Mouse (Mus musculus): ENCODE data around the gene Prkcg. TPM values are rescaled to one million over a fixed set of nuclear protein-coding genes. Genes with fewer than 3 reads are reported as not detected.
A peak's percentile ranks its signal among the peaks of the same experiment; 100 is the strongest.
"Not testable (repeated sequence)": the region's sequence is repeated elsewhere in the genome, so short reads cannot be mapped to it uniquely, and the experiment has no call there.

Prkcg gene
- total RNA-seq (2021) (1 to 10 TPM in 1 of 2 experiments, under 1 TPM in 1; 0.32 to 1.5 TPM), polyA plus RNA-seq (2012; rRNA removed) (1.5 and 1.6 TPM in 2 replicates)
- long read RNA-seq = 0 reads

DNA sequence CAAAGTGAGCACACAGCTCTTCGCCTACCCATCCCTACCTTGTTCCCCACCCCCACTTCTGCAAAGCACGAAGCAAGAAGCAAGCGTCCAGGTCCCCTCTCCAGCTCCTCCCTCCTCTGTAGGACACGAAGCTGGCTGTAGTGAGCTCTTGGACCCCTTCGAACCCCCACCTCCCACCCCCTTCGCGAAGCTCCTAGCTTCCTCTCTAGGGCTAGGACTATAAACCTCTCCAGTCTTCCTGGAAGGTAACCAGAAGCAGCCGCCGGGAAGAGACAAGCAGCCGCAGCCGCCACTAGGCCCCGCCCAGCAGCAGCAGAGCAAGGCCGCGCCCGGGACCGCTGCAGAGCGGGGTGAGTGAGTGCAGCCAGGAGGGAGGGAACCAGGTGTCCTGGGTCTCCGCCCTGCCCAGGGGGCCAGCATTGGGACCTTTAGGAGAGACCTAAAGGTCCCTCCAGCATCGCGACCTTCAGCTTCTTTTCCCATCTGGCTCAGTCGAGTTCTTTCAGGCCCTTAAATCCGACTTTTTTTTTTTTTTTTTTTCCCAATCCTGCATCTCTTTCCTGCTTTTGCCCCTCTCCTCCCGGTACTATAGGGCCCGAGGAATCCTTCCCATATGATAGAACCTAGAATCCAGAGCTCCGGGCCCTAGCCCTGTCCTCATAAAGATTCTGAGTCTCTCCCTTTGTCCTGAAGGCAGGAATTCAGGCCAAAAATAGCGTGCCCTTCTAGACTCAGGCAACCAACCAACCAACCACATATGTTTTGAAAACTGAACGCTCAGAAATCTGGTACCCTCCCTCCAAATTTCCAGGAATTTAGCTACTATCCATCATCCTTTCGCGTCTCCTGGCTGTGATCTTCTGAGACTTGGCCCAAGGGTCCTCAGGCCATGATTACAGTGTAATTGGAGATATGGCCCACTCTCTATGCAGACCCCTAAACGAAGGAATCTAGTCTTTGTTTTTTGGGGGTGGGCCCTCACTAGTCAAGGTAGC, at the start of gene Prkcg, which contains the start of gene Myadm:
TSS of gene Prkcg (plus strand) at position 204 of the 995 bp plus-strand sequence.
TSS of gene Myadm (plus strand) at position 105 of the 995 bp plus-strand sequence.
- peak; percentile 91 for DNase-seq

- no peak for DNase-seq
Observed at GRCm38 (mm10) chr7:3239193-3239592, 49.8 kb upstream of the Prkcg start.

DNA sequence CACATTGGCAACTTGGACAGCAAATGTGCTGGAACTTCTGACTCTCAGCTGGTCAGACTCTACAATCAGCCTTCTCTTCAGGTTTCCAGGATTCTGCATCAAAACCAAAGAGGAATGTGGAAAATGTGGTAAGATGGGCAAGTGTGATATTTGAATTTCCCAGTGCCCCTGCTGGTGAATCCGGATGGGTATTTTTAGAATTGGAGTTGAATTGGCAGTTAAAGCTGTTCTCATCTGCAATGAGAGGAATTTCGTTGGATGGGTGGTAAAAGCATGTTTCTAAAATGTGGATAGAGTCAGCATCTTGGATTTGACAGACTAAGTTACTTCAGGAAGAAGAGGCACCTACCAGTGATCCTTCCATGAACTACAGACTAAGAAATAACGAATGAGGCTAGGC, 28.3 kb upstream of the Prkcg start:
- DNase-seq = no peak

DNA sequence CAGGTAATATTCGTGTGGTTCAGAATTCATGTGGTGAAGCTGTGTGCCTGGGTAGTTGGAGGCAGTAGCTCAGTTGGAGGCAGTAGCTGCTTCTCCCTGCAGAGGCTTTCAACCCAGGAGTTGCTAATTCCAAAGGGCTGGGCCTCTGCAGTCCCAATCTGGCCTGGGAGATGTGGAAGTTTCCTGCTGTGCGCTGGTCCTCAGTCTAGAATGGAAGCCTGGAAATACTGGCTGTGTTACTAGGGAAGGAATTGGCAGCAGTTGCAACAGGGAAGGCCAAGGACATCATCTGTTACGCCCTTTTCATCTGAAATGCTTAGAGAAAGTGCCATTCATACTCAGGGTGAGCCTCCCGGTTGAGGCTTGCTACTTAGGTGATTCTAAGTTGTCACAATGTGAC, 27.5 kb upstream of the Prkcg start:
- DNase-seq = peak; percentile 54

DNA sequence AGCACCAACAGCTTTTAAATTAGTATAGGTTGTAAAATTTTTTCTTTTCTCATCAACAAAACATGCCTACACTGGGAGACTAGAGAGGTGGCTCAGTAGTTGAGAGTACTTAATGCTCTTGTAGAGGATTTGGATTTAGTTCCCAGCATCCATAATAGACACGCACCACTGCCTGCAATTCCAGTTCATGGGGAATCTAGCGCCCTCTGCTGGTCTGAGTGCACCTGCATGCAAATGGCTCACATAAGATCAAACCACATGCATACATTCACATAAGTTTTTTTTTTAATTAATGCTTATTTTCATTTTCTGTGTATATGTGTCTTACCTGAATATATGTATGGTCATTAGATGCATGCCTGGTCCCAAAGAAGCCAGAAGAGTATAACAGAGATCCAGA, 26.2 kb upstream of the Prkcg start:
- peak; percentile 29 for DNase-seq

DNA sequence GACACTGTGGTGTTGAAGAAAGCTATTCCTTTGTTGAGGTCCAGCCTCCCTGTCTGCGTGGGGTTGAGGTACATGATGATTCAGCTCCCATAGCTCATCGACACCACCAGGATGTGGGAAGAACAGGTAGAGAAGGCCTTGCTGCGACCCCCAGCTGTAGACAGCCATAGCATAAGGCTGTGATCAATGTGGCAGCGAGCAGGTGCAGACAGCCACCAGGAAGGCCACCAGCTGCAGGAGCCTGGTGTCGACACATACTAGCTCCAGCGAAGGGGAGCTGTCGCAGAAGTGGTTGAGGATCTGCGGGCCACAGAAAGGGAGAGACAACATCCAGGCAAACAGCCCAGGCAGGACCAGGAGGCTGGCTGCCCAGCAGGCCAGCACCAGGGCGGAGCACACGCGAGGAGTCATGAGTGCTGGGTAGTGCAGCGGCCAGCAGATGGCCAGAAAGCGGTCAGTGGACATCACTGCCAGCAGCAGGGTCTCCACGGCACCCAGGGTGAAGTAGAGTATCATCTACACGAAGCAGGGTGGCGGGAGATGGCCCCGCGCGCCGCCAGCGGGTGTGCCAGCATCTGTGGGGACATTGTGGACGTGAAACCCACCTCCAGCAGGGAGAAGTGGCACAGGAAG, 24.5 kb upstream of the Prkcg start:
- no peak for DNase-seq

- DNase-seq = no peak
Observed at GRCm38 (mm10) chr7:3265311-3265710, 23.7 kb upstream of the Prkcg start.

DNA sequence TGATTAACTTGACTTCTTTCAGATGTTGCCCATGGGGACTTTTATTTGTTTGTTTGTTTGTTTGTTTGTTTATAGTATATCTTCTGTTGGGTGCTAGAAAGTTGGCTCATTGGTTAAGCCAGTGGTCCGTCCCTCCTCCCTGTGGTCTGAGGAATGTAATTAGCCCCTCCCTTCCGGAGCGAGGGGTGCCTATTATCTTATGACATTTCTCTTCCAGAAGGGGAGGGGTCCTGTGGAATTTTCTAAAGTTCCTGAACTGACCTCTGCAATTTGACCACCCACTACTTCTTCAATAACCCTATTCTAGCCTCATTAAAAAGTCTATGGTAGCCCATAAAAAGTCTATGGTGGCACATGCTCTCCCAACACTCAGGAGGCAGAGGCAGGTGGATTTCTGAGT, 21.7 kb upstream of the Prkcg start:
- no peak for DNase-seq

DNA sequence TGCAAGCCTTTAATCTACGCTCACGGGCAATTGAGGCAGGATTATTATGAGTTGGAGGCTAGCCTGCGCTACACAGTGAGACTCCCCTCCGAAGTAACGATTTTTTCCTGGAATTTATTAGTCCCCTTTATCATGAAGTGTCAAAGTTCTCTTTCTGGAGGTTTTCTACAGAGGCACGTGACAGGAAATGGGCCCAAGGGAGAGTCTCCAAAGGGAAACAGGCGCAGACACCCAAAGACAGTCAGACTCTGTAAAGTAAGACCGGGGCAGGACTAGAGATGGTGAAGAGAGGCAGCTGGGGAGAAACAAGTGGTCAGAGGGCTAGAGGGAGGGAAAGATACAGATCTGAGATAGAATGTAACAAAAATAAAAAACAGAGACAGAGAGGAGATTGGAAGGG, 21.1 kb upstream of the Prkcg start:
- DNase-seq = no peak

- no peak for DNase-seq
Observed at GRCm38 (mm10) chr7:3268291-3268690, 20.7 kb upstream of the Prkcg start.

DNA sequence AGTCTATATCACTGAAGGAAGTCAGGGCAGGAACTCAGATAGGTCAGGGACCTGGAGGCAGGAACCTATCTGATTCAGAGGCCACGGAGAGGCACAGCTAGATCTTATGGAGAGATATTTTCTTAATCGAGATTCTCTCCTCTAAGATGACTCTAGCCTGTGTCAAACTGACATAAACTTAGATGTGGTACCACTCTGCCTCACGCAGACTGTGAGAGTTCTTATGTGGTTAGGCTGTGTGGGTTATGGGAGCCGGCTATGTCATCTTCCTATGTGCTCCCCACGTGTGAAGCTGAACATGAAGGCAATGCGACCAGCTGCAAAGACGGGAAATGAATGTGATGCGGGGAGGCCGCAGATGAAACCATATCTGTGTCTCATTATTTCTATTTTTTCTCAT, 16.8 kb upstream of the Prkcg start:
- no peak for DNase-seq

- DNase-seq = peak; percentile 46
Observed at GRCm38 (mm10) chr7:3275455-3276170, 13.4 kb upstream of the Prkcg start.

- not testable (repeated sequence) for DNase-seq
Observed at GRCm38 (mm10) chr7:3276781-3277180, 12.2 kb upstream of the Prkcg start.

- DNase-seq = no peak
Observed at GRCm38 (mm10) chr7:3280080-3280653, 8.8 kb upstream of the Prkcg start.

- no peak for DNase-seq
Observed at GRCm38 (mm10) chr7:3280654-3281153, 8.3 kb upstream of the Prkcg start.

GRCm38 (mm10) chr7:3281741-3282140, 7.2 kb upstream of the Prkcg start:
- no peak for DNase-seq

DNA sequence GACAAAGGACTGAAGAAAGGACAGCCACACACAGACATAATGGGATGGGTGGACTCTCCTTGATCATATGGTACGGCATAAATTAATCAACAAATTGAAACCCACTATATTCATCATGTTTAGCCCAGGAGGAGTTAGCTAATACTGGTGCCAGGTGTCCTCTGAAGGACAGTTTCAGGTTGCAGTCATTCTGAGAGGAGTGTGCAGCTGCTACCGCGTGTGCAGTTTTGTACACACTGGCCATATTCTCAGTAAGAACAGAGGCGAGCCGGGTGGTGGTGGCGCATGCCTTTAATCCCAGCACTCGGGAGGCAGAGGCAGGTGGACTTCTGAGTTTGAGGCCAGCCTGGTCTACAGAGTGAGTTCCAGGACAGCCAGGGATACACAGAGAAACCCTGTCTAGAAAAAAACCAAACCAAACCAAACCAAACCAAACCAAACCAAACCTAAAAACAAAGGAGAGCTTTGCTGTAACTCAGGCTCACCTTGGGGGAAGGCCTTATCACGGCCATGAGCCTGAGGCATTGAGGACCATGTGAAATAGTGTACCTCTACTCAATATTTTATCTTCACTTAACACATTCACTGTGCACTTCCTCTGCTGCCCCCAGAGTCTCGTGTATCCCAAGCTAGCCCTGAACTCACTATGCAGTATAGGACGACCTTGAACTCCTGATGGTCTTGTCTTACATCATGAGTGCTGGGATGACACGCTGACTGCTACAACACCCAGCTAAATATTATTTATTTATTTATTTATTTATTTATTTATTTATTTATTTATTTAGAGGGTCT, 5.7 kb upstream of the Prkcg start:
- no peak for DNase-seq

DNA sequence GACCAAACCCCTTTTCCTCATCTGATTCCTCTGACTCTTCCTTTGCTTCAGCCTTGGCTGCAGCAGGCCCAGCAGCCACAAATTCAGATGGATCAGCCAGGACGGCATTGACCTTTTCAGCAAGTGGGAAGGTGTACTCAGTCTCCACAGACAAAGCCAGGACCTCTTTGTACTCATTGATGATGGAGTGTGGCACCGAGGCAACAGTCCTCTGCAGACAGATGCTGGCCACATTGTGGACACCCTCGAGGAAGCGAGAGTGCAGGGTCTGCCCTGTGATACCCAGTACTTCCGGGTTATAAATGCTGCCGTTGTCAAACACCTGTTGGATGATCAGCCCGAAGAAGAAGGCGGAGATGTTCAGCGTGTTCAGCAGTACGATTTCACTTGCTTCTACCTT, 4.4 kb upstream of the Prkcg start:
- peak; percentile 52 for DNase-seq

DNA sequence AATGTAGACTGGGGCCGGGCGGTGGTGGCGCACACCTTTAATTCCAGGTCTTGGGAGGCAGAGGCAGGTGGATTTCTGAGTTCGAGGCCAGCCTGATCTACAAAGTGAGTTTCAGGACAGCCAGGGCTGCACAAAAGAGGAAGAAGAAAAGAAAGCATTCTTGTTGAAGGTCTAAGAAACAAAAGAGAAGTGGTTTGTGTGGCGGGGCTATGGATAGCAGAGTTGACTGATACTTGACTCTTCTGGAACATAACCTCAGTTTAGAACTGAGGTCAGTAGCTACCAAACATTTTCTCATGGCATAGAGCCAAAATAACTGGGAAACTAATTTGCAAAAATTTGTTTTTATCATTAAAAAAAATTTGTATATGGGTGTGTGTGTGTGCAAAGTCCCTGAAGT, 2.9 kb upstream of the Prkcg start:
- DNase-seq = no peak

DNA sequence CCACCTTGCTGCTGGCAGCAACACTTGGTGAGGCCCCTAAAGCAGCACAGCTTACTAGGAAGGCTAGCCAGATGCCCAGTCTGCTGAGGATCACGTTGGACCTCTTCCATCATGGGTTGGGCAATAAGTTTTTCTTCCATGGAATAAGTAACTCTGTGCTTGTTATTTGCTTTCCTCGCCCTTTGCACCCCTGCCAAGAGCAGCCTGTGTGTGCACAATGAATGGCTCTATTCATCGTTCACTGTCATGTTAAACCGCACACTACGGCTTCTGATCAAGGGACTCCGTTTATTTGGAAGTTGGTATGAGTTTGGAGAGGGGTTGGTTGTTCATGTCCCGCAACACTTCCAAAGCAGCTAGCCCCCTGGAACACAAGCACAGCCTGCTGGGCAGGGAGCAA, 1.8 kb upstream of the Prkcg start:
- DNase-seq = no peak
